Mouse (Mus musculus) Patski (cell line): ENCODE results near the gene Hspa12b. TPM values are rescaled to one million over a fixed set of nuclear protein-coding genes. Genes with fewer than 3 reads are reported as not detected.

Source experiments
- ATAC-seq: fragments of 100-300 bp; one replicate; pipeline ENCODE4 v1.8.0; 2021
- CTCF ChIA-PET: fragments of 350-600 bp; sonication (Branson Sonifier 250); formaldehyde crosslinking; loops from one replicate; lab custom pipeline; 2022; ENCODE audit warnings: inconsistent platforms; lab: Charles Lee
- POLR2A ChIA-PET: fragments of 350-600 bp; sonication (Branson Sonifier 250); formaldehyde crosslinking; loops from one replicate; lab custom pipeline; 2022; ENCODE audit warnings: antibody characterized with exemption, inconsistent platforms; lab: Charles Lee
- DNase-seq: peaks from one replicate; pipeline ENCODE4 v3.0.0-alpha.2; 2011; ENCODE audit warnings: low read depth, low spot score
- H3K27me3 ChIP-seq: fragments of 371-371 bp; one replicate; pipeline ENCODE4 v1.5.1; 2021
- CTCF ChIP-seq: fragments of 100-300 bp; IDR thresholded peaks from one replicate; pipeline ENCODE4 v1.5.1; 2021
- in situ Hi-C: fragments of 300-500 bp; cut with MboI; formaldehyde crosslinking; loops from 3 replicates; pipeline ENCODE4 v1.11.1; 2018; ENCODE audit warnings: low pct_unique_long_range_greater_than_20kb, mixed read lengths
- polyA plus RNA-seq: library from polyadenylated mRNA; unstranded; gene quantifications from one replicate; pipeline ENCODE4 v1.2.3, GENCODE M21; 2021

Gene Hspa12b
- polyA plus RNA-seq, 1 experiment from 2014 or later, result 1.4 TPM

DNA sequence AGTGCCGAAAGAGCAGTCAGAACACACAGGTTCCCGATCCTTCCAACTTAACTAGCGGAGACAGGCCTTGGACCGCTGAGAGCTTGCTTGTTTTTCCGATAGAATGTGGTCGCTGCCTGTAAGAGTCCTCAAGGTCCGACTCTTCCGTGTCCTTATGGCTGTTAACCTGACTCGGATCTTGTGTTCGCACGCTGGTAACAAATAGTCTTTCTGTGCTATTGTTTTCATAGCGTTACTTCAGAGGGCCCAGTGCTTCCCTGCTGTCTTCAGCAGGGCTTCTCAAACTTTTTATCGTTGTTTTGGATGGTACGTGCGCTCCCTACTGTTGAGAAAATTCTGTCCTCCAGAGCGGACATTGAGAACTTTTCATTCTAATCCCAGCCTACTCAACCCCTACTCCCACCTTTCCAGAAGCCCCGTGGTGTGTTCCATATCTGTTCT lies 33.6 kb downstream of the Hspa12b start:
- no peak for DNase-seq
- H3K27me3 ChIP-seq, result no peaks in the 10 kb centered on the region
- CTCF ChIA-PET, result interaction anchor here (0.9 to 3.0 kb wide), 7 partner anchors 9 to 100 kb away, joined by 3 to 11 read pairs (median 4); no protein-coding TSS in a partner anchor
- peak; percentile 22 for ATAC-seq
- in situ Hi-C loops, result loop anchor here (5.0 to 10.0 kb wide), 2 partner anchors 68 to 196 kb away; no protein-coding TSS in a partner anchor
- no peak for TF ChIP-seq CTCF
- POLR2A ChIA-PET, result interaction anchor here (1.2 to 2.8 kb wide), 4 partner anchors 11 to 66 kb away, joined by 4 to 8 read pairs (median 7); no protein-coding TSS in a partner anchor

DNA sequence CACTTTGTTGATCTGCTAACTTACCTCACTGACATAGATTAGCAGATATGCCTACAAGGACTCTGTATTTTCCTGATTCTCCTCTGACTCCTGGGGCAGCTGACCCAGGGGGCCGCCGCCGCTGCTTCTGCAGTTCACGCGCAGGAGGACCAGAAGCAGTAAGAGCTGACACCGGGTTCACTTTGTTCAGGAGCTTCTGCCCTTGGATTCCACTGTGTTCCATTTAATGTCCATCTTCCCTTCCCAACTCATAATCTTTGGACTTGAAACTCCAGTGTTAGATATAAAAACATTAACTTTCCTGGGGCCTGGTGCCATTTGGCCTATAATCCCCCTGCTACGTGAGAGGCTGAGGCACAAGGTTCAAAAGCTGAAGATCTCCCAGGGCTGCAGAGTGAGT lies 36.8 kb downstream of the Hspa12b start:
- TF ChIP-seq CTCF, result no peak
- in situ Hi-C loops, result loop anchor here (5.0 to 10.0 kb wide), 2 partner anchors 72 to 199 kb away; no protein-coding TSS in a partner anchor
- no peaks in the 10 kb centered on the region for H3K27me3 ChIP-seq
- POLR2A ChIA-PET, result no interaction called here
- CTCF ChIA-PET, result interaction anchor here (2.0 kb wide), 1 partner anchor 108 kb away, joined by 5 read pairs; no protein-coding TSS in a partner anchor
- DNase-seq (no peak), ATAC-seq (no peak)

DNA sequence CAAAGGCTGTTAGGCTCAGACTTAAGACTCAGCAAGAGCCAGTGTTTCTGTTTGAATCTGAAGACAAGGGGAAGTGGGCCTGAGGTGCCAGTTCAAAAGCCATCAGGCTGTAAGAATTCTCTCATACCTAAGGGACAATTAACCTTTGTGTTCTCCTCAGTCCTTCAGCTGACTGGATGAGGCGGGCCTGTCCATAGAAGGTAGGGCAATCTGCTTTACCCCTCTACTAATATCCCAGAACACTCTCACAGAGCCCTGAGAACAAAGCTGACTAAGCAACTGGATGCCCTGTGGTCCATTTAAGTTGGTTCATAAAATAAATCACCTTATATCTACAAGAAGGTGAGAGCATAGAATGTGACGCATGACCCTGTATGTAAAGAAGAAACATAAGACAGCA lies 39.1 kb downstream of the Hspa12b start:
- DNase-seq, result no peak
- ChIA-PET CTCF (no interaction called here), POLR2A (no interaction called here)
- TF ChIP-seq CTCF, result no peak
- no peaks in the 10 kb centered on the region for H3K27me3 ChIP-seq
- in situ Hi-C loops, result loop anchor here (10.0 kb wide), 1 partner anchor 201 kb away; no protein-coding TSS in a partner anchor
- ATAC-seq, result no peak

DNA sequence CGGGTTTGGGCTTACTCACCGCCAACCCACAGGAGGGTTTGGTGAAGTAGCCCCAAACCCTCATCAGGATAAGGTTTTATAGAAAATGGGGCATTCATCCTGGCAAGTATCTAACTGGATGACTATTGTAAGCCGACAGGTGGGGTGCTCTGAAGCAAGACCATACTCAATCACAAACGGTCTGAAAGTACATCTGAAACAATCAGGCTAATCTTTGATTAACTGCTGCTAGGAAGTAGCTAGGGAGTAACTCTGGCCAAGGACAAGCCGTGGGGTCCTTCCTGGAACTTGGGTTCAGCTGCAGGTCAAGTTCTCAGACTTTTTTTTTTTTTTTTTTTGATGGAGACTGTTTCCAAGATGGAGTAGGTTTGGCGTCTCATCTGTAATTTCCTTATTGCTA lies 40.9 kb downstream of the Hspa12b start:
- POLR2A ChIA-PET, result no interaction called here
- CTCF ChIA-PET, result interaction anchor here (0.6 to 1.1 kb wide), 3 partner anchors 73 to 350 kb away, joined by 3 read pairs; no protein-coding TSS in a partner anchor

DNA sequence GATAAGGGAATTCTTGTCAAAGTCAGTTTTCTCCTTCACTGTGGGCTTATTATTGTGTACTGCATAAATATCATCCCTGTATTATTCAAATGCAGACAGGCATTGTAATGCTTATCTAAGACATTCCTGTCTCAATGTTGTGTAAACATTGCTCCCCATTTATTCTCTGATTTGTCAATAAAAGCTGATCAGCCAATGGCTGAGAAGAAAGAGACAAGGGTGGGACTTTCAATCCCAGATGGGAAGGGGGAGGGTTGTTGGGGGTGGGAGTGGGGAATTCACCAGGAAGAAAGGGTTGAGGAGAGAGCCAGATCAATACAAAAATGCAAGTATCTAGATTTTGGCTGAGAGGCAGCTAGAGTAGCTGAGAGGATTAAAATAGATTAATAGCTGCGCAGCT lies 41.8 kb downstream of the Hspa12b start:
- TF ChIP-seq CTCF, result no peak
- POLR2A ChIA-PET, result no interaction called here
- CTCF ChIA-PET, result interaction anchor here (1.1 to 1.8 kb wide), 3 partner anchors 9 to 75 kb away, joined by 3 to 5 read pairs (median 4); partner anchors contain the start of gene 1700037H04Rik
- ATAC-seq (no peak), DNase-seq (no peak)
- in situ Hi-C loops, result loop anchor here (10.0 kb wide), 1 partner anchor 204 kb away; no protein-coding TSS in a partner anchor
- H3K27me3 ChIP-seq, result no peaks in the 10 kb centered on the region

More for the DNA sequence above, 40.9 kb downstream of the Hspa12b start:
- ATAC-seq, result no peak
- in situ Hi-C loops, result loop anchor here (10.0 kb wide), 1 partner anchor 203 kb away; no protein-coding TSS in a partner anchor
- no peak for DNase-seq
- H3K27me3 ChIP-seq, result no peaks in the 10 kb centered on the region
- no peak for TF ChIP-seq CTCF

DNA sequence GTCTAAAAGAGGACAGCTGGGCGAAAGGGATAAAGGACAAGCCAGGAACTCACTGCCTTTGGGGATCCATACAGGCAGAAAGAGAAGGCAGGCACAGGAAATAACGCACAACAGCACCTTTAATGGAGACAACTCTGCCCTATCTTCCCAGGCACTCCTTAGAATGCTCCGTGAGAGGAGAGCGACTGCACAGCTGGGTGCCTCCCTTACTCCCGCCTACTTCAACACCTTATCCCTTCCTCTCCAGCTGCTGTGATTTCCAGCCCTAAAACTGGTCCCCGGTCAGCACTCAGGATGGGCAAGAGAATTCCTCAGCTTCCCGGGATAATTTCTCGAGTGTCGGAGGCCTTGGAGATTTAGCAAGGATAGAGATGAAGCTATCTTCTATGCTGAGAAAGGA lies 43.9 kb downstream of the Hspa12b start:
- POLR2A ChIA-PET, result interaction anchor here (3.0 kb wide), 1 partner anchor 11 kb away, joined by 8 read pairs; the partner anchor contains the start of gene 1700037H04Rik
- CTCF ChIA-PET, result interaction anchor here (1.3 kb wide), 1 partner anchor 11 kb away, joined by 3 read pairs; the partner anchor contains the start of gene 1700037H04Rik

DNA sequence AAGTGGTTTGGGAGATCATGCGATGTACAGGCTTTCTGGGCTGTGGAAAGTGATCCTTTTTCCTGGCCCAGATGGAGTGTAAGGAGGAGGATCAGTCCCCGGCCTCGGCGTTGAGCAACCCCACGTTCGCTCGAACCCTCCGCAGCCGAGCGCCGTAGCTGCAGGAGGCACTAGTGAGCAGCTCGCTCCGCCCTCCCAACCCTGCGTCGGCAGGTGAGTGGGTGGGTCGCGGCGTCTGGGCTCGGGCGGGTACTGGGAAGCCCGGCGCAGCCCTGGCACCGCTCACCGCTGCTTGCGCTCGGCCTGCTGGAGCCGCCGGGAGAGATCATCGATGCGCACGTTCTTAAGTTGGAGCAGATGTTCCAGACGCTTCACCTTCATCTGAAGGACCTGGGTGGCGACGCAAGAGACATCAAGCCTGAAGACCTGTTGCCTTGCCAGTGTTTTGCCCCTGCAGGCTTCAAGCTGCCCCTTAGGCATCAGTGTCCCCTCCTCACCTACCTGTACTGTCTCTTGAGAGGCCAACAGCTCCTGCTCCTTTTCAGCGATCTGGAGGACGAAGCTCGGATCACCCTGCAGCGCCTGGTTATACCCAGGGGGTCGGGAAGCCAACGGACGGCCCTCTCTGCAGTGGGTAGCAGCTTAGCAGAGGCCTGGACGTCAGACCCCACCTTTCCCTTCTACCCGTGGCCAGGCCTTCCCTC lies 44.5 kb downstream of the Hspa12b start:
- in situ Hi-C loops, result no loop called here
- no peak for DNase-seq
- no peak for ATAC-seq
- ChIA-PET CTCF (interaction anchor here (0.8 to 1.3 kb wide), 2 partner anchors 11 to 77 kb away, joined by 3 read pairs; partner anchors contain the start of gene 1700037H04Rik), POLR2A (interaction anchor here (3.0 kb wide), 1 partner anchor 12 kb away, joined by 8 read pairs; the partner anchor contains the start of gene 1700037H04Rik)
- H3K27me3 ChIP-seq, result no peaks in the 10 kb centered on the region
- TF ChIP-seq CTCF, result no peak

More for the DNA sequence above, 43.9 kb downstream of the Hspa12b start:
- no peak for DNase-seq
- no peak for ATAC-seq
- no peak for TF ChIP-seq CTCF
- in situ Hi-C loops, result no loop called here
- no peaks in the 10 kb centered on the region for H3K27me3 ChIP-seq

DNA sequence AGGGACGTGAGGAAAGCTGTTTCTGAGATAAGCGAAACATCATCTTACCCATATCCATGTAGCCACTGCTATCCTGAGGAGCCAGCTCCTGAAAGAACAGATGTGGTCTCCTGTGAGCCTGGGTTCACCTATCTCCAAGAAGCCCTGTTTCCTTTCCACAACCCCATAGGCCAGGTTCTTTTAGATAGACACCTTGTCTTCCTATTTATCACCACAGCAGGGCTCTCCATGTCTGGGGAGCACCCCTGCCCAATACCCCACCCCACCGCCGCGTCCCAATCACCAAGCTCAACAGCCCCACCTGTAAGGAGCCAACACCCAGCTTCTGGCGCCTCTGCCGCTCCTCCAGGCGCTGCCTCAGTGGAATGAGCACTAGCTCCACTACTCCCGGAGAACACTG lies 45.2 kb downstream of the Hspa12b start:
- no peak for TF ChIP-seq CTCF
- in situ Hi-C loops, result no loop called here
- POLR2A ChIA-PET, result interaction anchor here (3.0 kb wide), 1 partner anchor 12 kb away, joined by 8 read pairs; the partner anchor contains the start of gene 1700037H04Rik
- H3K27me3 ChIP-seq, result no peaks in the 10 kb centered on the region
- no peak for ATAC-seq
- DNase-seq, result no peak
- CTCF ChIA-PET, result interaction anchor here (0.8 kb wide), 1 partner anchor 78 kb away, joined by 3 read pairs; no protein-coding TSS in a partner anchor

DNA sequence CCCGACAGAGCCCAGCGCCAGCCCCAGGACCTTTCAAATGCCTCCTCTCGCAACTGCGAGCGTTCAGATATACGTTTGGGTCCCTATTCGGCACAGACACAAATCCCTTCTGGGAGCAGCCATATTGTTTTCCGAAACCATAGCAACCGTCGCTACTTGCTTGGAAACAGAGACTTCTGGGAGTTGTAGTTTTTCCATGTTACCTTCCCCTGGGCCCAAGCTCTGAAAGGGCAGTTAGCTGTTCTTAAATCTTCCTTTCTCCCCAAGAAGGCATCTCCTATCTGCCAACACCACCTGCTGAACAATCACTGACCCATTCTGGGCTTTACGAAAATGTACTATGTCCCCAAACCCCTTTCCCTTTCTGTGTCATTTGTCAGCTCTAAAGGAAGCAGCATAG lies 47.6 kb downstream of the Hspa12b start:
- no peak for TF ChIP-seq CTCF
- in situ Hi-C loops, result no loop called here
- ATAC-seq (no peak), DNase-seq (no peak)
- H3K27me3 ChIP-seq, result no peaks in the 10 kb centered on the region
- CTCF ChIA-PET, result interaction anchor here (1.2 to 1.6 kb wide), 3 partner anchors 13 to 47 kb away, joined by 3 to 5 read pairs (median 3); no protein-coding TSS in a partner anchor
- POLR2A ChIA-PET, result no interaction called here

DNA sequence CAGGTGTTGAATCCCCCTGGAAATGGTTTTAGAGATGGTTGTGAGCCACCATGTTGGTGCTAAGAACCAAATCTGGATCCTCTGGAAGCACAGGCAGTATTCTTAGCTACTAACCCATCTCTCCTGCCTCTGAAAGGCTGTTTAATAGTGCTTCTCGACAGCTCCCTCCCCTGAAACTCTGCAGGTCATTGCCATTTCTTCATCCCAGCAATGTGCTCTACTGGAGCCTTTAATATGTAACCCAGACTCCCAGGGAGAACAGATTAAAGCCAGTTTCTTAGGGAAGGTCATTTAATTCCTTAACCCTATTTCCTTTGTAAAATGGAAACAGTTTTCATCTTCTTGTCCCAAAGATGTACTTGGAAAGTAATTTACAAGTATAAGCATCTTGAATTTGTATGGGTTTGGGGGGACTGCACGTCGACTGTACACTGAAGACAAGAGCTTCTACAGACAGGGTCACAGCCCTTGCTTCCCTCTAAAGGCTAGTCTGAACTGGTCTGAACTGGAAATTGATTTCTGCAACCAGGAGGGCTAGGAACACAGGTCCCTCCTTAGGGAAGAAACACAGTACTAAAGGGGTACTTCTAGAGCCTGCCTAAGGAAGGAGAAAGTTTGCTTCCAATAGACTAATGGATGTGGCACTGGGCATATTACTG lies 48.3 kb downstream of the Hspa12b start:
- POLR2A ChIA-PET, result no interaction called here
- no peaks in the 10 kb centered on the region for H3K27me3 ChIP-seq
- DNase-seq (no peak), ATAC-seq (no peak)
- CTCF ChIA-PET, result interaction anchor here (0.9 to 1.3 kb wide), 4 partner anchors 28 to 81 kb away, joined by 3 to 4 read pairs (median 3); no protein-coding TSS in a partner anchor
- in situ Hi-C loops, result no loop called here
- TF ChIP-seq CTCF, result no peak
